Mouse (Mus musculus): ENCODE measurements around the gene Ren1.

Gene Ren1

DNA sequence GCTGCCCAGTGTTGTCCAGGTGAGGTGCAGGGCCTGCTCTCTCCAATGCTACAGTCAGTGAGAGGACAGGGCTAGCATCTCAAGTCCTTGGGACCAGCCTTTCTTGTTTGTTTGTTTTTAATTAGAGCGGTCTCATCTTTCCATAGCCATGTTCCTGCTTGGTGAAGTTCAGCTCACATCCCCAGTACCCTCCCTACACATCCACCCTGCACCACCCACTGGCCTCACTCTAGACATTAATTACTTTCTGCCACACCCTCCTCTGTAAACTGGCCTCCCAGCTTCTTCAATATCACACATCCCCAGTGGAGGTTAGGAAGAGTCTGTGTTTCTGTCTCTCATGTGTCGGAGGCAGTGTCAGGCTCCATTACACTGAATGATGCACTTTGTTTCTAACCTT, 6.0 kb upstream of the Ren1 start:
- no peak for DNase-seq (ENCODE audit: low spot score in 2 of 2)

DNA sequence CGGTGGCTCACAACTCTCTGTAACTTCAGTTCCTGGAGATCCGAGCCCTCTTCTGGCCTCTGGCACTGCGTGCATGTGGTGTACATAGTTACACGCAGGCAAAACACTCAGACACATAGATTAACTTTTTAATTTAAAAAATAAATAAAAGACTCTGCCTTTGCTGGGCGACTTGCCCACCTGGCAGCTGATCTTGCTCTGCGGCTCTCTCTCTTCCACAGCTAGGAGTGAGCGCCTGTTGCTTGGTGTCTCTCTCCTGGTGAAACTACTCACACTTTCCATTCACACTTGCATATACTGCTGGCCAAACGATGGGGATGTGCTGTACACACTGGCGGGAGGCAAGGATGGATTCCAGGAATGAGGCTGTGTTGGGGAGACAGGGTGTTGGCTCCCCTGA, 3.8 kb upstream of the Ren1 start:
- no peak for DNase-seq (ENCODE audit: low spot score in 2 of 2)

DNA sequence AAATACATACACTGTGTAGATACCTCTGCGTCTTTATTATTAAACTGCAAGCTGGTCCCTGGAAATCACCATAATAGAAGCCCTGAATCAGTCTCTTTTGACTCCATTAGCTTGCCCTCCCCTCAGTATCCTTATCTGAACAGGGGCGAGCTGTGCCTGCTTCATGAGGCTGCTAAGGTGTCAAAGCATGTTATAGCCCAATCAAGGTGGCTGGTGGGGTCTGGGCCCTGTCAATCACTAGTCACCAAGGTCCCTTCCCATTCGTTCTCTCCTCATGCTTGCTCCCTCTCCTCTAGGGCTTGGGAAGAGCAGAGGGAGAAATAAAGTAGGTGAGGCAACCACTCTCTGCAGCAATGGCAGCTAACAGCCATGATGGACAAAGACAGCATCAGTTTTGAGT, 3.1 kb upstream of the Ren1 start:
- DNase-seq (ENCODE audit: low spot score in 2 of 2), result no peak

DNA sequence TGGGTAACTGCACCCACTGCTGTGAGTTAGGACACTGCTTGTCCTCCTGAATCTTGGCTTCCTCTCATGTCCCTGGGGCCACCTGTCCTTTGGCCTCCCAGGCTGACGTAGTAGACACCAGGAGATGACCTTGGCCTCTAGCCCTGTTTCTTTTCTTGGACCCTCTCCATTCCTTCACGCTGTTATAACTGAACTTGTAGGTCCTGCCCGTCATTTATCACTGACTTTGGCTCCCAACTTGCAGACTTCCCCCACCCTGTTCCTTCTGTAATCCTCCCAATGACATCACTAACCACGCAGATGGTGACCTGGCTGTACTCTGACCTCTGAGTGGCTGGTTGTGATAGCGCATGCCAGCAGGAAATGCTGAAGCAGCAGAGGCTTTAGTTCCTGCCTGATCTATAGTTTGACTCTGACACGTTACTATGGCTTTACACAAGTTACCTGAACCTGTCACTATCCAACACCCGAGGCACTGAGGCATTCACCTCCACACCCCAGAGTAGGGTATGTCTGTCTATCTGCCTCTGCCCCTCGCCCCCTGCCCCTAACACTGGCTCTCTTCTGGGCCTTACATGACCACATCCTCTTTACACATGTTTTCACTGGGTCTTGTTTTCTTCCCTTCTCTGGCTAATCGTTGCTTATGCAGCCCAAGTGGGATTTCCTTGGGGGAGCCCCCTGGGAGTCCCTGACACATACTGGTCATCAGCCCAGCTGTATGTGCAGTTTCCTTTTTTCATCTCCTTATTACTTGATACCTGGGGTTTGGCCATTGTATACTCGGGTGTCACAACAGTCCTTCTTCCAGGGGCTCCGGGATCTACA, 2.4 kb upstream of the Ren1 start:
- no peak for DNase-seq (ENCODE audit: low spot score in 2 of 2)

DNA sequence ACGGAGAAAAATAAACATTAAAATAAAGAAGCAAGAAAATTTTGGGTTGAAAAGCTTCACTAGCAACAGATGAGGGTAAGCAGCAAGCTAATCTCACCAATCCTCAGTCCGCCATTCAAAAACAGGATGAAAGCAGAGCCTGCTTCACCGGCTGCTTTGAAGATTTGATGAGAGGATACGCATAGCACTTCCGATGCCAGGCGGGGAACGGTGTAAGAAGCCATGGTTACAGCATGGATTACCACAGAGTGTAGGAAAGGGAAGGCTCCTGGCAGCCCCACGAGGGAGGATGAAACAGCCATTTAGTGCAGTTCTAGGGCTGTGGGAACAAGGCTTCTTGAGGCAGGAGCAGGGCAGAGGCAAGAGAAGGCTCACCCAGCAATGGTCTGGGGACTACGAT, 1.5 kb downstream of the Ren1 start:
- DNase-seq (ENCODE audit: low spot score in 2 of 2), result no peak

DNA sequence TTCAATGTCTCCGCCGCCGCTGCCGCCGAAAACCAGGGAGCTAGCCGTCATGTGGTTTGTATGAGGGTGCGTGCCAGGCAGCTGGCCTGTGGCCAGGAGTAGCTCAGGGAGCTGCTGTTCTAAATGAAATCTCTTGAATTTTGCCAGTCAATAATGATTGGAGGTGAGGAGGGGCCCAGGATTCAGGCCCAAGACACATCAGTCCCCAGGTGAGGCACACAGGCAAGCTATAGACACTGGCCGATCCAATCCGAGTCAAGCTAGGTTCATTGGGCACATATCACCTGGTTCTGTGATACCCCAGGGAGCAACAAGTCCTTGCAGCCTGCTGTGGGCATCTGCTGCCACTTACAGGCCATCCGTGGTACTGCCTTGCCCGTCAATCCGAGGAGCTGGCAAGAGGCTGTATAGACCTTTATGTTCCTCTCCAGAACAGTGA, 3.1 kb downstream of the Ren1 start:
- DNase-seq (ENCODE audit: low spot score in 2 of 2), result peak; percentile 56 to 74

DNA sequence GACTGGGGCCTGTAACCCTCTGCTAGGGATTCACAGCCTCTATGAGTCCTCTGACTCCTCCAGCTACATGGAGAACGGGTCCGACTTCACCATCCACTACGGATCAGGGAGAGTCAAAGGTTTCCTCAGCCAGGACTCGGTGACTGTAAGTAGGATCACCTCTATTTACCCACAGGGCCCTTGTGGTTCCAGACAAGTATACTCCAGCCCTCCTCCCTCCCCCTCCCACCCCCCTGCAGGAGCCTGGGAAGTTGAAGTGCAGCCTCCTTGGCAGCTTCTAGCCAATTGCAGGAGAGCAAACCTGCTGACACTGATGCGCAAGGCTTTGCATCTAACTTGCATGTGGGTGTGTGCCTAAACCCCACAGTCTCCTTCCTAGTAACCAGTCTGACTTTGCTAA, 5.2 kb downstream of the Ren1 start:
- no peak for DNase-seq (ENCODE audit: low spot score in 2 of 2)

DNA sequence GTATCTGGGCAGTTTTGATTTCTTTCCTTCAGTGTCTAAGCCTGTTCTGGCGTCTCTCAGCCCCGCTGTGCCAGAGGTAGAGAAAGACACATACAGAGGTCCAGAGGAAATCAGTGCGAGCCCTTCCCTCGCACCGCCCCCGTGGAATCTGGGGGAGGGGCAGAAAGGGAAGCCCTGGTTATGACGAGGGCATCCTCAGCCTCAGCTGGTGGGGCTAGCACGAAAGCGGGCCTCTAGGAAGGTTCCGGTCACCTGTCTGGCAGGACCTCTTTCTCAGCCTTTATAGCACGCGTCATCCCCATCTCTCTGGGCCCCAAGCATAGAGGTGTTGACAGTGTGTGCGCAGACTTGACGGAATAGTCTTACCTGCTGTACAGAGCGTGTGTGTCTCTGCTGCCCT, 5.6 kb downstream of the Ren1 start:
- DNase-seq (ENCODE audit: low spot score in 2 of 2), result no peak

DNA sequence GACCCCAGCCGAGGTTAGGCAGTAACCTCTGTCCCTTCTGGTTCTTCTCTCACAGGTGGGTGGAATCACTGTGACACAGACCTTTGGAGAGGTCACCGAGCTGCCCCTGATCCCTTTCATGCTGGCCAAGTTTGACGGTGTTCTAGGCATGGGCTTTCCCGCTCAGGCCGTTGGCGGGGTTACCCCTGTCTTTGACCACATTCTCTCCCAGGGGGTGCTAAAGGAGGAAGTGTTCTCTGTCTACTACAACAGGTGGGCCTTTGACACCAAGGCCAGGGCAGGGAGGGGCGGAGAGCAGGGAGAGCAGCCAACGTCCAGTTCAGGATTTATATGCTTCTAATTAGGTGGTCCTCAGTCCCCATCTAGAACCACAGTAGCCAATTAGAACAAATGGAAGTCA, 6.0 kb downstream of the Ren1 start:
- peak in 1 of 2 experiments; percentile 44 for DNase-seq (ENCODE audit: low spot score in 2 of 2)

DNA sequence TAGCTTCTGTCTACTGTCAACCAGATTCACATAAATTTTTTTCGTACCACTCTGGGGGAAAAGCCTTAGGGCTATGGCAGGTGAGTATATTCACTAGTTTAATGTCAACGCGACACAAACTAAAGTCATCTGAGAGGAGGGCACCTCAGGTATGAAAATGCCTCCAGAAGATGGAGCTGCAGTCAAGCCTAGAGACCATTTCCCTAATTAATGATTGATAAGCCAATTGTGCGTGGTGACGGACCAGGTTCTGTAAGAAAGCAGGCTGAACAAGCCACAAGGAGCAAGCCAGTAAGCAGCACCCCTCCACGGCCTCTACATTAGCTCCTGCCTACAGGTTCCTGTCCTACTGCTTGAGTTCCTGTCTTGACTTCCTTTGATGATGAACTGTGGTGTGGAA, 10.7 kb downstream of the Ren1 start:
- no peak for DNase-seq (ENCODE audit: low spot score in 2 of 2)

DNA sequence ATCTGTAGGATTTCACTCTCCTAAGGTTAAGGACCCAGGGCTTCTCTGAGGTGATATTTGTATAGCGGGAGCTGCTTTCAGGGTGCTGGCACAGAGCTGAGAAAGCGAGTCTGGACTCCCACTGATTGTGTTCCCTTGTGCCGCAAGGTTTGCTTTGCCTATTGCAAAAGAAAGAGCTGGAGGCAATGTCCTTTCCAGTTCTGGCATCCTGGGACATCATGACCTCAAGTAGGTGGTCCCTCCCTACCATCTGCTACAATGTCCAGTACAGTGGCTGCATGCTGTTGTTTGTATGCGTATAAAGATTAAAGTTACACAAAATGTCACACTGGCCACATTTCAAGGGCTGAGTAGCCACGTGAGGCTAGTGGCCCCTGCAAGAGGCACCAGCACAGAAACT, 11.8 kb downstream of the Ren1 start:
- no peak for DNase-seq (ENCODE audit: low spot score in 2 of 2)

DNA sequence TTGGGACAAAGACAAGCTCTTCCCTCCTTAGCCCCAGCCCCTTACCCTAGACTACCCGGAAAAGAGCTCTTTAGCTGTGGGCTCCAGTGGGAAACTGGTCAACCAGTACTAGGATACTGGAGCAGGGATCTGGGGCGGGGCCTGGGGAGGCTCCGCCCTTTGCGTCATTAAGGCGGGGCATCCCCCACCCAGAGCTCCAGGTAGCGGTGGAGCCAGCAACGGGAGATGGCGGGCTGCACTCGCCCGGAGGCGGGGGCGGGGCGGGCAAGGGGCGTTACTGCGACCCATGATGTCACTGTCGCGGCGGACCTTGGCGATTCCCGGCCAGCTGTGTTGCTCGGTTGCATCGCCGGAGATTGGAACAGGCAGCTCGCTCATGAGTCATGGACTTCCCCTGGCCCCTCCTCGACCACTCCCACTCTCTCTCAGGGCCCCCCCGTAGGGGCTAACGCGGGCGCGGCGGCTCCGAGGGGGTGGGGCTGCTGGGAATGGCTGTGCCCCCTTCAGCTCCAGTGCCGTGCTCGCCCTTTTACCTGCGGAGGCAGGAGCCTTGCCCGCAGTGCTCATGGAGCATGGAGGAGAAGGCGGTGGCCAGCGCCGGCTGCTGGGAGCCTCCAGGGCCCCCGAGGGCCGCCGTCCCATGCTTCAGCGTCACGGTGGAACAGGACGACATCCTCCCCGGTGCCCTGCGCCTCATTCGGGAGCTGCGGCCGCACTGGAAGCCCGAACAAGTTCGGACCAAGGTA, 13.1 kb downstream of the Ren1 start, which contains the start of gene Etnk2:
Gene Etnk2 (plus strand): TSS at position 297 of the 746 bp plus-strand sequence.
- no peak for DNase-seq (ENCODE audit: low spot score in 2 of 2)

DNA sequence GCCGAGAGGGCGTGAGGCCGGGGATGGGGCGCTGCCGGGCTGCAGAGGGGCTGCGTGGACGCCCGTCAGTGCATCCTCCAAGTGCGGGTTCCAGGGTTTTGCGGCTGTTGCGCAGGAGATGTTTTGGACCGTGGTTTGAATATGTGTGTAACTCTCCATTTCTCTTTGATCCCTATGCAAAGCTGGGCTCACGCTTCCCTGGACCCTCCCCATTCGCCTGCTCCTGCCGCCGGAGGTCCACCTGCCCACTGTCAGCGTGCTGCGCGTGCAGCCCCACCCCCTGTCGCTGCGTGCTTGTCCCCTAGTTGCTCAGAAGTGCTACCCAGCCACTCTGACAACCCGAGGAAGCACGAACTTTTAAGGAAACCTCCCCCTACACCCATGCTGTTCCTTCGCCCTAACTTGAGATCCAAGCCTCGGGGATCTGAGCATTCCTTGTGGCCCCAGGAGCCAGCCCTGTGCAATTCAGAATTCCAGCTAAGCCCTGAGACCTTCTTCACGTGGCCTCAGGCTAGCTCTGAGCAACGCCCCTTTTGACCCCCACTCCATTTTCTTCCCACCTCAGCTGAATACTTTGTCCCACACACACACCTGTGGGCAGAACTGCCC, 13.8 kb downstream of the Ren1 start:
- no peak for DNase-seq (ENCODE audit: low spot score in 2 of 2)

DNA sequence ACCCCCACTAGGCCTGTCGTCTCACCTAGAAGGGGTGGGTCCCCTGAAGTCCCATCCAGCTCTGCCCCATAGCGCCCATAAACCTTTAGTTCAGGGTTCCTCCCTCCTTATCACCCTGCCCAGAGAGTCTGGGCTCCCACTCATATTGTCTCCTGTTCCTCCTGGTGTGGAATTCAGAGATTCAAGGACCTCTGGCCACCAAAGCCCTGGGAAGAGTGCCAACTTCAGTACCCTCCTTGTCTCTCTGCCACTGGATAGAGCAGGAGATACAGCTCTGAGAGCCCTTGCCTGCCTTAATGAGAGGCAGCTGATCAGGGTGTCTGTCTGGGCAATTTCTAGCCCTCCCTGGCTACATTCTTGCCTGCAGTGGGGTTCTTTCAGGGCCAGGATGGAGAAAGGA, 14.6 kb downstream of the Ren1 start:
- DNase-seq (ENCODE audit: low spot score in 2 of 2), result no peak

DNA sequence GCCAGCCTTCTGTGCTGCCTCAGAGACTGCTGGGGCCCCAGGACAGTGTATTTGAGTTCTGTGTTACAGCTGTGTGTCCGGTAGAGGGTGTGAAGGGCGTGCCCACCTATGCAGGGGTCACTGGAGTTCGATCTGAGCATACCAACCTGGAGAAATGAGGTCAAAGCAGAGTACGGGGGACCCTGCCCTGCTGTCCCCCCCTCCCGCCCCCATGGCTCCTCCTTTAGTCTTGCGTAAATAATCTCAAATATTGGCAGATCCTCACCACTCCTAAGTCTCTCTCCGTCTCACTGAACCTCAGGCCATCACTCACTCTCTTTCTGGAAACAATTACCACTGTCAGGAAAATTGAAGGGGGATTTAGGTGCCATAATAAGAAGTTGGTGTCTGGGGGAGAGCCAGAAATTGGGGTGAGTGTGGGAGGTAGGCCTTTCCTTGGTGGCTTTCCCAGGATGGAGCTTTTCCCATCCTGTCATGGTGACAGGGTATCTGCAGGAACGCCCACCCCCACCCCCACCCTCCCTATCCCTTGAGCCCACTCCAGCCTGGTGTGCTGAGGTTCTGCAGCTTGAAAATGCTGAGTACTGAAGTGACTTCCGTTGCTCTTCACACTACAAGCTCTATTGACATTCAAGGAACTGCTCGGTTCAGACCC, 16.8 kb downstream of the Ren1 start:
- DNase-seq (ENCODE audit: low spot score in 2 of 2), result no peak

DNA sequence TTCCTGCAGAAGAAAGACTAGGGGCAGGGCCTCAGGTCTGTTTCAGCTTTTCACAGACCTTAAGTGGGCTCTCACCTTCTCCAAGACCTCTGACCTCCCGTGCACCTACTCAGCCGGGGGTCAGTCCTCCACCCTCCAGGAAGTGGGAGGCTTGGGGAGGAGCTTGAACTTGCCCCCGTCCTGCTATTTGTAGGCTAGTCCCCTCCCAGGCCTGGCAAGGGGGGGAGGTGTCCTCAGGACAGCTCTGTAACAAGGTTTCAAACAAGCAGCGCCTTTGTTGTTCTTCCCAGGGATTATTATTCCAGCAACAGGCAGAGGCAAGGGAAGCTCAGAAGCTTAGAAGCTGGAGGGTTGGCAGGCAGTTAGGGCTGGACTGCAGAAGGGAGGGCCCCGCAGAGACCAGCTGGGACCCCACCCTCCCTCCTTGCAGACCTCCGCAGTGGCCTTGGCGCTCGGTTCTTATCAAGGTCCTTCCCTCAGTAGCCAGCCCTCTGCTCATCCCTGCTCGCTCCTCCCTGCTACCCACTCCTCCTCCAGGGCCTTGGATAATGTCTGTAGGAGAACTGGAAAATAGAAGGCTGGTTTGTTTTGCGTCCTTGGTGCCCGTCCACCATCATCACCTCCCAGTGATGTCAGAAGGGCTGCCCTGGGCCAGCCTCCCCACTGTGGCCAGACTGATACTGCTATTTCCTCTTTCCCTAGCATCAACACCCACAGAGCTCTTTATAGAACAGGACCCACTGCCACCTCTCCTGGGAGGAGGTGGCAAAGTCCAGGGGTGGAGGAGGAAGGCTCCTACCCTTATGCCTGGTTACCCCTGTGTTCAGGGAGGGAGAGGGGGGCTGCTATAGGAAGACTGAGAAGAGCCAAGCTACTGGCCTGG, 17.5 kb downstream of the Ren1 start:
- DNase-seq (ENCODE audit: low spot score in 2 of 2), result no peak

DNA sequence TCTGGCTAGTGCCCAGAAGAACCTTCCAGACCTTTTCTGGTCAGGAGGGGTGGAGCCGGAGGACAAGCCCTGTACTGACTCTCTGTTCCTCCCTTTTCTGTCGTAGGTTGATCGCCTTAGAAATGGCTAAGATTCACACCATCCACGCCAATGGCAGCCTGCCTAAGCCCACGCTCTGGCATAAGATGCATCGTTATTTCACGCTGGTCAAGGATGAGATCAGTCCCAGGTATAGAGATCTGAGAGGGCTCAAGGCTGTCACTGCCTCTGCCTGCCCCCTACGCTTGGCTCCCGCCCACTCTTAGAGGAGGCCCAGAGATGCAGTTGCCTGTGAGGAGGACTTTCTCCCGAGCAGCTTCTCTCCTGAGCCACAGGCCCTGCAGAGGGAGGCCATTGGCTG, 18.3 kb downstream of the Ren1 start:
- no peak for DNase-seq (ENCODE audit: low spot score in 2 of 2)

DNA sequence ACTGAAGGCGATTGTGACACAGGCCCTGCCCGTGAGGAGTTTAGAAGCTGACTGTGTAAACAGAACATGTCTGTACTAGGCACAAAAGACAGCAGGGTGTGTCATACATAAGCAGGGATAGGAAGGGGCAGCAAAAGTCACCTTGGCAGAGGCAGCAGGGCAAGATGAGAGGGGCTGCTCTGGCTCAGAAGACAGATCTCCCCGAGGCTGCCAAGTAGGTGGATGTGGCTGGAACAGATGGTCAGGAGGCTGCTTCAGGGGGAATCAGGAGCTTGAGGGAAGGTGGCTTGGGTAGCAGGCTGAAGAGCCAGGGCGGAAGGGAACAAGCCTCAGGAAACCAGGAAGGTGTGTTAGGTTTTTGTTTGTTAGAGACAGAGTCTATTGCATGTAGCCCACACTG, 20.0 kb downstream of the Ren1 start:
- no peak for DNase-seq (ENCODE audit: low spot score in 2 of 2)

DNA sequence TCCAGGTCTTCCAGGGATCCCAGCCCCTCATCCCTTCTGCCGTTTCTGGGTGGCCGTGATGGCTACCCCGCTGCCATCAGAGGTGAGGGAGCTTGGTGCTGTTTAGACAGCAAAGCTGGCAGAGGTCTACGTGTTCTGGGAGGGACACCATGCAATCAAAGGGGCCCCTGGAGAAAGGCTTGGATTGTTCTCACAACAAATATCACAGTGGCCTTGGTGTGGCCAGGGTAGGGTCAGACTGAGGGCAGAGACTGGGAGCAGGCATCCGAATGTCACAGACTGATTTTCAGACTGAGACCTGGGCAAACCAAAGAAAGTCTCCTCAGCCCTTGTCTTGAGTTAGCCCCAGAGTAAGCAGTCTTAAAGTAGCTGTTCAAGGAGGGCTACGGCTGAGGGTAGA, 21.1 kb downstream of the Ren1 start:
- no peak for DNase-seq (ENCODE audit: low spot score in 2 of 2)

DNA sequence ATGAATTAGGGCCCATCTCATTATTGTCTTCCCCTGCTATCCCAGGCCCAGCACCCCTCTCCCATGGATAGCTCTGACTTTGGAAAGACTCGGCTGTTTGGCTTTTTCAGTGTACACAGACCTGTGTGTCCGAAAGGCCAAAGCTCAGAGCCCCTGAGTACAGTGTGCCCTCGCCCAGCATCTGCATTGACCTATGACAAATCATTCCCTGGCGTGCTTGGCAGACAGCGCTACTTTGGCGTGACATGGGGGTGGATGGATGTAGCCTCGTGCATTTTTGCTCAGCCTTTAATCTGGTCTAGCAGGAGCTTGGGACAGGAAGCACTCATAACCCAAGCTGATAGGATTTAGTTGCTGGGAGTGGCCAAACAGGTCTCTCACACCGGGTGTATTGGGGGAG, 21.8 kb downstream of the Ren1 start:
- DNase-seq (ENCODE audit: low spot score in 2 of 2), result no peak

DNA sequence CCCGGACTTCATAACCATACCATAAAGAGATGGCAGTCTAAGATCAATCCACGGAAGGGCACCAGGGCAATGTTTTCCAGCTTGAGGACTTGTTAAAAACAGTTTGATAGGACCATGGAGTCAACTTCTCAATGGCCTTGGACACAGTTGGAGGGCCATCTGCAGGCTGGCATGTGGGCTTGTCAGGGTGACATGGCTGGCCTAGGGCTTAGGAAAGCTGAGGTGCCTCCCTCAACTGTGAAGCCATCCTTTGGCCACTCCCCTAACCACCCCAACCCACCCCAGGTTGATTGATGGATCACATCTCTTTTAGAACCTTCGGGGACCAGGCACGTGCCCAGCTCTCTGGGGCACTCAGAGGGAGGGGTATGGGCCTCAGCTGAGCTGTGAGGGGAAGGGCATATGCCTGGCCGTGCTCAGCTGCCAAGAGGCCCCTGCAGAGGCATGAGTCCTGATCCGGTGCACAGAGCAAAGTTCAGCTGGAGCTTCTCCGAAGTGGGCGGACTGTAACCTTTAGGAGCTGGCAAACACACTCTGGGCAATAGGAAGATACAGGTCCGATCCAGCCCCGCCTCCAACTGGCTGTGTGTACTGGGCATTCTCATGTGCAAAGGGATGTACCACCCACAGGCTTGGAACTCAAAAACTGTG, 25.5 kb downstream of the Ren1 start:
- DNase-seq (ENCODE audit: low spot score in 2 of 2), result no peak
